Mouse (Mus musculus) CH12.LX (cell line): ENCODE measurements around the gene Spz1. TPM values are rescaled to one million over a fixed set of nuclear protein-coding genes. Genes with fewer than 3 reads are reported as not detected.

Experiments
- DNase-seq: peaks from one replicate; pipeline ENCODE4 v3.0.0-alpha.2; 2013; ENCODE audit errors: extremely low read depth
- H3K27ac ChIP-seq: 2 replicates; pipeline ENCODE4 v1.5.1; 2012; ENCODE audit warnings: low read depth, mild to moderate bottlenecking, control low read depth, moderate library complexity; ENCODE audit not compliant: insufficient read depth
- H3K27me3 ChIP-seq: replicated peaks from 2 replicates; pipeline ENCODE3; 2012; ENCODE audit warnings: inconsistent platforms
- H3K36me3 ChIP-seq, 2 experiments: replicated peaks in 1 of 2; 2 replicates each; pipeline versions ENCODE3 to v1.6.1; 2012; ENCODE audit warnings: inconsistent platforms in 1 of 2, low read length in 1 of 2, mild to moderate bottlenecking in 1 of 2, mixed read lengths in 1 of 2, moderate library complexity in 1 of 2; ENCODE audit not compliant: control insufficient read depth in 1 of 2, insufficient read depth in 1 of 2
- H3K4me1 ChIP-seq, 2 experiments: 2 replicates each; pipeline ENCODE4 v1.6.1; 2012; ENCODE audit warnings: inconsistent platforms in 1 of 2, moderate library complexity in 1 of 2; ENCODE audit not compliant: insufficient read depth in 2 of 2, control insufficient read depth in 1 of 2
- H3K4me2 ChIP-seq: 2 replicates; pipeline ENCODE4 v1.6.1; 2012; ENCODE audit warnings: low read depth, mild to moderate bottlenecking, control low read depth; ENCODE audit not compliant: poor library complexity, insufficient read depth, severe bottlenecking
- H3K4me3 ChIP-seq, 3 experiments: fragments of 150-350 bp in 1 of 3; sonication (generic) in 1 of 3; replicated peaks in 1 of 3; 2 replicates each; pipeline versions ENCODE3 to v1.5.1; 2011 to 2012; ENCODE audit warnings: low read depth in 2 of 3, low read length in 2 of 3, mild to moderate bottlenecking in 2 of 3, moderate library complexity in 2 of 3, control low read depth in 1 of 3, improper control_type of control experiment in 1 of 3, inconsistent platforms in 1 of 3, mixed read lengths in 1 of 3; ENCODE audit not compliant: poor library complexity in 1 of 3
- H3K79me2 ChIP-seq: replicated peaks from 2 replicates; pipeline ENCODE4 v1.6.1; 2012; ENCODE audit warnings: mild to moderate bottlenecking, moderate library complexity; ENCODE audit not compliant: control insufficient read depth, poor library complexity, insufficient read depth, severe bottlenecking; ENCODE audit errors: extremely low read depth
- H3K9ac ChIP-seq: 2 replicates; pipeline ENCODE4 v1.6.1; 2012; ENCODE audit warnings: low read depth, mild to moderate bottlenecking, control low read depth, moderate library complexity; ENCODE audit not compliant: insufficient read depth
- H3K9me3 ChIP-seq: replicated peaks from 2 replicates; pipeline ENCODE3; 2012; ENCODE audit warnings: low read length, inconsistent platforms, mixed read lengths
- CHD1 ChIP-seq: IDR thresholded peaks from 2 replicates; pipeline ENCODE4 v1.6.1; 2012; ENCODE audit warnings: low read depth, low read length, improper control_type of control experiment, inconsistent platforms
- E2F4 ChIP-seq: IDR thresholded peaks from 2 replicates; pipeline ENCODE4 v1.6.1; 2011; ENCODE audit warnings: low read depth, low read length, improper control_type of control experiment; ENCODE audit not compliant: insufficient replicate concordance
- GABPA ChIP-seq: IDR thresholded peaks from 2 replicates; pipeline ENCODE4 v1.6.1; 2012; ENCODE audit warnings: low read depth, low read length, improper control_type of control experiment, inconsistent platforms; ENCODE audit not compliant: insufficient replicate concordance
- IRF4 ChIP-seq: IDR thresholded peaks from 2 replicates; pipeline ENCODE4 v1.6.1; 2014; ENCODE audit warnings: low read depth, mild to moderate bottlenecking, inconsistent platforms, low read length, improper control_type of control experiment
- JUND ChIP-seq: conservative IDR thresholded peaks from 2 replicates; pipeline ENCODE4 v1.6.1; 2011; ENCODE audit warnings: low read depth, low read length, improper control_type of control experiment
- MAFK ChIP-seq: IDR thresholded peaks from 2 replicates; pipeline ENCODE4 v1.6.1; 2011; ENCODE audit warnings: low read length, improper control_type of control experiment; ENCODE audit not compliant: insufficient replicate concordance
- MAX ChIP-seq: IDR thresholded peaks from 2 replicates; pipeline ENCODE4 v1.6.1; 2011; ENCODE audit warnings: low read length, improper control_type of control experiment
- MAZ ChIP-seq: IDR thresholded peaks from 2 replicates; pipeline ENCODE4 v1.6.1; 2012; ENCODE audit warnings: low read depth, mild to moderate bottlenecking, inconsistent platforms, low read length, improper control_type of control experiment, moderate library complexity
- MXI1 ChIP-seq: IDR thresholded peaks from 2 replicates; pipeline ENCODE4 v1.6.1; 2011; ENCODE audit warnings: mild to moderate bottlenecking, low read depth, low read length, improper control_type of control experiment
- NRF1 ChIP-seq: IDR thresholded peaks from 2 replicates; pipeline ENCODE4 v1.6.1; 2014; ENCODE audit warnings: low read depth, mild to moderate bottlenecking, inconsistent platforms, low read length, improper control_type of control experiment, moderate library complexity
- SMC3 ChIP-seq: IDR thresholded peaks from 2 replicates; pipeline ENCODE4 v1.6.1; 2011; ENCODE audit warnings: low read depth, low read length, improper control_type of control experiment
- TBP ChIP-seq: conservative IDR thresholded peaks from 2 replicates; pipeline ENCODE4 v1.6.1; 2011; ENCODE audit warnings: low read depth, low read length, improper control_type of control experiment
- TCF12 ChIP-seq: IDR thresholded peaks from 2 replicates; pipeline ENCODE4 v1.6.1; 2014; ENCODE audit warnings: low read depth, mild to moderate bottlenecking, inconsistent platforms, low read length, improper control_type of control experiment
- ZKSCAN1 ChIP-seq: IDR thresholded peaks from 2 replicates; pipeline ENCODE4 v1.6.1; 2012; ENCODE audit warnings: low read depth, inconsistent platforms, low read length, improper control_type of control experiment, borderline replicate concordance
- dilution Hi-C: fragments of 300-500 bp; cut with MboI; formaldehyde crosslinking; loops from 2 replicates; pipeline ENCODE4 v1.14.3; 2020; ENCODE audit warnings: low sequenced_read_pairs; ENCODE audit not compliant: extremely low pct_unique_long_range_greater_than_20kb, extremely low pct_ligation_motif_present
- in situ Hi-C: fragments of 300-500 bp; cut with MboI; formaldehyde crosslinking; loops from 3 replicates; pipeline ENCODE4 v1.14.3; 2019; ENCODE audit warnings: low sequenced_read_pairs, low pct_ligation_motif_present, low pct_unique_long_range_greater_than_20kb, mixed read lengths
- polyA plus RNA-seq: library from polyadenylated mRNA; unstranded; fragments of >175 nt; gene quantifications from 2 replicates; pipeline ENCODE4 v1.2.1, GENCODE M21; 2012; ENCODE audit warnings: low read depth; ENCODE audit not compliant: insufficient read length
- total RNA-seq, 2 experiments: library from RNA; depleted of rRNA; stranded (reverse); fragments of 300-350 nt in 1 of 2; fragments of >200 nt in 1 of 2; gene quantifications; 2 replicates each; pipeline ENCODE4 v1.2.3; 2012 to 2014

Spz1 gene
- total RNA-seq (2012; rRNA removed) = not detected in 2 replicates
- total RNA-seq (2014; rRNA removed) = not detected in 2 replicates
- not detected in 2 replicates for polyA plus RNA-seq

- no peaks in the 10 kb centered on the region for H3K9me3 ChIP-seq
- H3K9ac ChIP-seq = no peak within 1 kb of the TSS
- peak within 1 kb of the TSS; percentile 16; the same call in 1 of the 2 replicates for H3K4me2 ChIP-seq
- no peak for TF ChIP-seq IRF4
- TF ChIP-seq GABPA = no peak
- TF ChIP-seq MAX = no peak
- no peak for TF ChIP-seq MAZ
- no peak for TF ChIP-seq MXI1
- no peak for TF ChIP-seq TCF12
- no peak for TF ChIP-seq CHD1
- no peak for TF ChIP-seq NRF1
- TF ChIP-seq SMC3 = no peak
- TF ChIP-seq TBP = no peak
- no peak for TF ChIP-seq MAFK
- no peak for TF ChIP-seq E2F4
- no peak for TF ChIP-seq JUND
- dilution Hi-C loops = no loop called here
- H3K27ac ChIP-seq = no peak within 1 kb of the TSS
- H3K4me3 ChIP-seq = no peak within 1 kb of the TSS
- in situ Hi-C loops = loop anchor here (5.0 kb wide), 1 partner anchor 166 kb away; no protein-coding TSS in a partner anchor
- no peaks in the 10 kb centered on the region for H3K36me3 ChIP-seq
- H3K4me1 ChIP-seq = peaks cover 7 to 17% of the 10 kb centered on the region in 2 experiments; a peak in 3 of 4 replicates
- peak; percentile 3 for DNase-seq
- H3K79me2 ChIP-seq = no peaks in the 10 kb centered on the region
- H3K27me3 ChIP-seq = no peaks in the 10 kb centered on the region
Observed at GRCm38 (mm10) chr13:92576072-92576471, at the start of gene Spz1. Spz1 (minus strand) TSS chr13:92576172.

GRCm38 (mm10) chr13:92616459-92616858 is 40.5 kb upstream of the Spz1 start:
- H3K27me3 ChIP-seq = peaks cover 15% of the 10 kb centered on the region
- no peaks in the 10 kb centered on the region for H3K36me3 ChIP-seq
- TF ChIP-seq ZKSCAN1 = no peak
- no peaks in the 10 kb centered on the region for H3K79me2 ChIP-seq
- no peak overlapping the region for H3K4me2 ChIP-seq
- no peak overlapping the region for H3K9ac ChIP-seq
- no peak overlapping the region for H3K4me3 ChIP-seq
- in situ Hi-C loops (no loop called here), dilution Hi-C loops (no loop called here)
- H3K27ac ChIP-seq = no peak overlapping the region
- H3K9me3 ChIP-seq = no peaks in the 10 kb centered on the region
- peaks cover 3 to 4% of the 10 kb centered on the region in 2 experiments; a peak in 2 of 4 replicates for H3K4me1 ChIP-seq
- no peak for DNase-seq
